Mouse (Mus musculus) urinary bladder, postnatal 25 days (tissue): ENCODE data around the gene Tfr2.

Experiments used
- DNase-seq: peaks from one replicate; pipeline ENCODE4 v3.0.0; 2022; ENCODE audit warnings: low spot score

Gene Tfr2

DNA sequence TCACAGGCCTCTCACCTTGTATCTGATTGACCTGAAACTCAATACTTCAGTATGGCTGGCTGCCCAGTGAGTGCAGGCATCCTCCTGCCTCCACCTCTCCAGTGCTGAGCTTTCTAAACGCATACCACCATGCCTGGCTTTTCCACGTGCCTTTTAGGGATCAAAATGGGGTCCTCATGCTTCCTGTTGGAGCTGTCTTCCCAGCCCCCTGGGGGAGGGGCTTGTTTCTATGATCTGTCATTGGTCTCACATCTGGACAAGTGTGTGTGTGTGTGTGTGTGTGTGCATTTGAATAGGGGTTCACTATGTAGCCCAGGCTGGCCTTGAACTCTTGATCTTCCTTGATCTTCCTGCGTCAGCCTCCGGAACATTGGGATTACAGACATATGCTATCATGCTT lies 32.2 kb upstream of the Tfr2 start:
- no peak for DNase-seq

DNA sequence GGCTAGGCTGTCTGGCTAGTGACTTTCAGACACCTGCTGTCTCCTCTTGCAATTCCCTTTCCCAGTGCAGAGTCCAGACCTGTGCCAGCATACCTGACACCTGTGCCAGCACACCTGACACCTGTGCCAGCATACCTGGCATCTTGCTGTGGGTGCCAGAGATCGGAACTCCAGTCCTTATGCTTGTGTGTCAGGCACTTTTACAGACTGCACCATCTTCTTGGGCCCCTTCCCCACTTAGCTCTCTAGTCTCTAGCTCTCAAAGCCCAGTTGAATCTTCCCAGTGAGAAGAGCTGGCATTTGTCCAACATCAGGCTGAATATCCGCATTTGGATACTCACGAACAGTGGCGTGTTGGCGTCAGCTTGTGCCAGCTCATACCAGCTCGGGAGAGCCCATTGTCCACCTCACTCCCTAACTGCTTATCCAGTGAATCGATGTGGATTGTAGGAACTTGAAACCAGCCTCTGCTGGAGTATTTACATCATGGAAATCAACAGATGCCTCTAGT lies 30.3 kb upstream of the Tfr2 start:
- no peak for DNase-seq

DNA sequence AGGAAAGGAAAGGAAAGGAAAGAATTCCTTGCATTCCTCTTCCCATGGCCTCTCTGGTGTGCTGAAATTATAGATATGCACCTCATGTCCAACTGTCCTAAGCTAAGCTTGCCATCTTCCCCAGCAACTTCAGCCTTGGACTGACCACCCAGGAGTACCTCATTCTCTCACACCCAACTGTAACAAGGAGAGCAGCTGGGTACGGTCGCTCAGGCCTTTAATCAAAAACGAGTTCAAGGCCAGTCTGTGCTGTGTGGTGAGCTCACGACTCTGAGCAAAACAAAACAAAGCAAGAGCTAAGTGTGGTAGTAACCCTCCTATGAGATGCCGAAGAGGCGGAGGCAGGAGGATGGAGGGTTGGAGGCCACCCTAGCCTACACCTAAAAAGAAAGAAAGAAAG lies 28.6 kb upstream of the Tfr2 start:
- no peak for DNase-seq

DNA sequence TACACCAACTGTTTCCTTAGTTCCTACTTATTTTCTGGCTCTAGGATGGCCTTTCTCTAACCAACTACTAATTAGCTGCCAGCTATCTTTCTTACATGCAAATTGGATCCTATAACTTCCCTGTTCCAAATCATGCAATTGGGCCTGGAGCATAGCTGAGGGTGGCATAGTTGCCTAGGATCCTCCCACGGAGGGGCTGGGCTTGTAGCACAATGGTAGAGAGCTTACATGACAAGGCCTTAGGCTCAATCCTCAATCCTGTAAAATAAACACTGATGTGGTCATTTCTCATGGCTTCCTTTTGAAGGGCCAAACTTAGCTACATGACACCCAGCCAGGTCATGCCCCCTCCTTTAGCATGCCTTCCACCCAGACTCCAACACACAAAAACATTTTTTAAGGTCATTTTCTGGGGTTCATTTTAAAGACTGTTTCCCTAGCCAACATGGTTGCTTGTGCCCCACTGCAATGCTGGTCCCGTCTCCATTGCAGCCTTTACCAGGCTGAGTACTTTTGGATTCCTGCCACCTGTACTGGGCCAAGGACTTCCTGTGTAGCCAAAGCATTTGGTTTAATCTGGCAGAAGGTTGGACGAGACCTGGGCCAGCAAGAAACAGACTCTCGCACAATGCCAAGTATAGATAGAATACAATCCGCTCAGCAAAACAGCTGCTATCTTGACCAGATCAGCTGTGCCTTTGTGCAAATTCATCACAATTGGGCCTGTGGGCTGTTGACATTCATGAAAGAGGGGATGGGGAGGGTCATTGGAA lies 27.7 kb upstream of the Tfr2 start:
- DNase-seq, result no peak

DNA sequence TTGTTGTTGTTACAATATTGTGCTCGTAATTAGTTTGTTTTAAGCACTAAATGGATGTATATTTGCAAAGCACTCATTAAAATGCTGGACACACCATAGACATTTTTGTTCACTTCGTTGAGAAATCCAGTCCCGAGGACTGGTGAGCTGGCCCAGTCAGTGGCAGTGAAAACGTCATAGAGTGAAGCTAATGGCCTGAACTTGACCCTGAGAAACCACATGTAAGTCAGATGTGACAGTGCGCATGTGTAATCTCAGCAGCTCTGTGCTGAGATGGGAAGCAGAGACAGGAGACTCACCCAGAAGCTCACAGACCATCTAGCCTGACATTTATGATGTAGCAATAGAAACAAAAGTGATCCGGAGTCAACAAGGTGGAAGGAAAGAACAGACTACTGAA lies 24.7 kb upstream of the Tfr2 start:
- no peak for DNase-seq

DNA sequence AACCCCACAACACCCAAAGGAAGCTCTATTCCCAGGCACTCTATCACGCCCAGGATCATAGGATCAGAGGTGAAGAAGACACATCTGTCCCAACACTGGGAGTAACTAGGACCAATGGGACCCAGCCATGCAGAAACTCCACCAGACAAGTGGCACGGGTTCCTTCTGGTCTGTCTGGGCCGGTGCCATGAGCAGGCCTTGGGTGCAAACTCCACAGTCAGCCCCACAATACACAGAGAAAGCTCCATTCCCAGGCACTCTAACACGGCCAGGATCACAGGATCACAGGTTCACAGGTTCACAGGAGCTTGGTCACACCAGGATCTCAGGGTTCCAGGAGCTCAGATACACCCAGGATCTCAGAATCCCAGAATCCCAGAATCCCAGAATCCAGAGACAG lies 24.0 kb upstream of the Tfr2 start:
- no peak for DNase-seq

DNA sequence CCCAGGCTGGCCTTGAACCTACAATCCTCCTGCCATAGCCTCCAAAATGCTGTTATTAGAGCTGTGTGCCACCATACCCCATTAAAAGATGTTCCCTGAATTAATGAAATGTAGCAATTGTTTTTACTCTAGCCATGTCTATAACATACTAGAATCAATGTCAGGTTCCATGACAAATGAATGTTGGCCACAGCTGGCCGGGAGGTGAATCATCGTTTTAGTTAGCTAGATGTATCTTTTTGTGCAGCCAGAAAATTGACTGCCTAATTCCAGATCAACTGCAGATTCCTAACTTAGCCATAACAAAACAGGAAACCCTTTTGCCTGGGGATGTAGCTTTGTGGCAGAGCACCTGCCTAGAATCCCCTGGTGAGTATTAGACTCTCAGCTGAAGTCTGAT lies 19.8 kb upstream of the Tfr2 start:
- DNase-seq, result no peak

DNA sequence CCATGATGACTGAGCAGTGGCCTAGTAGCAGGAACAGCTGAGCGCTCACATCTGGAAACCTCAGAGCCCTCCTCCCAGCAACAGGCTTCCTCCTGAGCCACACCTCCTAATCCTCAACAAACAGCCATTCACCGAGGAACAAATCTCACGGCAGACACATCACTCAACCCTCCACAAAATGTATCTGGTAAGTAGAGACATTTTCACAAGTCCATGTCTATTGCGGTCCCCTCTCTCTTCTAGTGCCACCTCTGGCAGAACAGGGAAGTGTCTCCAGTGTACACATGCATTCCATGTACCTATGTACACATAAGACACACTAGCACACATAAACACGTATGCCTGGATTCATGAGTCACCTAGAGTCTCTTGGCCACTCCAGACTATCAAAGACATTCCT lies 18.5 kb upstream of the Tfr2 start:
- no peak for DNase-seq

DNA sequence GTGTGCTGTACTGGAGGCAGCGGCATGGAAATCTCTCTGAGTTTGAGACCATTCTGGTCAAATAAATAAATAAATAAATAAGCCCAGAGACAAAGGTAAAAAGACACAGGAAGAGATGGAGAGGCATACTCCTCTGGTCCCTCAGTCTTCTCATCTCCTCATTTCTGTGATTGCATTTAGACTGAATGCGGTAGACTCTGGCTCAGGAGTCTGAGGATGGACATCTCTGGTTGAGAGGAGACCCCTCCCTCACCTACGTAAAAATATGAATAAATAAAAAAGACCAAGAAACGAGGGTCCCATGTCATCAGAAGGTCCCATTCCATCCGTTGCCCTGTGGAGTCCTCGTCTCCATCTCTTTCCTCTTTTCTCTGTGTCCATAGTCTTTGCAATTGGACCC lies 16.6 kb upstream of the Tfr2 start:
- DNase-seq, result no peak

DNA sequence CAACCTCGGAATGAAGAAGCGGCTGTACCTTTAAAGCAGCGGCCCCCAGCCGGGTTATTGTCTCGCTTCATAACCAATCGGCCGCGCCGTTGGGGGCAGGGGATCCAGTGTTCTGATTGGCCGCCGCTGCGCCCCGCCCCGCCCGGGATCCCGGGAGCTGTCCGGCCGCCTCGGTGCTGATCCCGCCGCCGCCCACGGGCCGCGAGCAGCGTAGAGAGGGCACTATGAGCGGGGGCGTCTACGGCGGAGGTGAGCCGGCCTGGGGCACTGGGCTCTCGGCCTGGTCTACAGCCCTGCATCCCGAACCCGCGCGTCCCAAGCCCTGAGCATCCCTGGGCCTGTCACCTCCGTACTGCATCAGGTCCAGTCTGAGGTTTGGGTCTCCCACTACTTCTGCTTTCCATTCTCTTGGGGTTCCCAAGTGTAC lies 16.2 kb upstream of the Tfr2 start, which contains the start of gene Actl6b:
Actl6b (plus strand) TSS at position 107 of the 427 bp plus-strand sequence.
- DNase-seq, result peak; percentile 49

DNA sequence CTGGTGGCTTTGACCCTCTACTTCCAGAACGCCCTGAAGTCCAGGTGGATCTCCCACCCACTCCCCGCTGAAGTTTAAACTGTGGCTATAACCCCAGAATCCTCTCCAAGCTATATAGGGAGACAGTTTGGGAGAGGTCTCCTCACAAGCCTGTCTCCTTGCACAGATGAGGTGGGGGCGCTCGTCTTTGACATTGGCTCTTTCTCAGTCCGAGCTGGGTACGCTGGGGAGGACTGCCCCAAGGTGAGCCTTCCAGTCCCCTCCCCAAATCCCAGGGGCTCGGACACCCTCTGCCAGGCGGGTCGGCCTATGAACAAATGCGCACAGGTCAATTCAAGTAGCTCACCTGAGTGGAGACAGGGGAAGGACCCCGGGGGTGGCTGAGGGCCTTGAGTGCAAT lies 15.7 kb upstream of the Tfr2 start:
- DNase-seq, result no peak

DNA sequence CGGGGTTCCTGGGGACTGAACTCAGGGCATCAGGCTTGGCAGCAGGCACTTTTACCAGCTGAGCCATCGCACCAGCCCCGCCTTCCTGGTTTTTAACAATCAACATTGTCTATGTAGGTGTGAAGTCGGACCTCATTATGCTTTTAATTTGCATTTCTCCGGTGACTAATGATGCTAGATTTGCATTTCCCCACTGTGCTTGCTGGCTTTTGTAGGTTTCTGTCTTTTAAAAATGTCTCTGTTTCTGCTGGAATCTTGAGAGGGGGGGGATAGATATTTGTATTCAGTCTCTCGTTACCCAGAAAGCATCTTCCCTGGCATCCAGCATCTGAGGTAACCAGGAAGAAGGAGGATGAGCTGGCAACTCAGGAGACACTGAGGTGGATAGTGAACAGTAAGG lies 8.1 kb upstream of the Tfr2 start:
- no peak for DNase-seq

DNA sequence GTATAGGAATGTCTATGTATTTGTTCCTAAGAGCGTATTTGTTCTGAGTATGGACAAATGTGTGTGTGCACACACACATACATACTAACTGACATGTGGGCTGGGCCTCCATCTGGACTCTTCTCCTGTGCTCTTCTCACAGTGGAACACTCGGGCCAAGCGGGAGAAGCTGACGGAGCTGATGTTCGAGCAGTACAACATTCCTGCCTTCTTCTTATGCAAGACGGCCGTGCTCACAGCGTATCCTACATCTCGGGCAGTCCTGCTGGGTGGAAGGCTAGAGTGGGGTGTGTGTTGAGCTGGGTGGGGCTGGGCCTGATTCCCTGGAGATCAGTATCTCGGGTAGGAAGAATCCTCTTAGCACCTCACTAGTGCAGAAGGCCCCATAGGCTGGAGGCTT lies 6.7 kb upstream of the Tfr2 start:
- DNase-seq, result no peak

DNA sequence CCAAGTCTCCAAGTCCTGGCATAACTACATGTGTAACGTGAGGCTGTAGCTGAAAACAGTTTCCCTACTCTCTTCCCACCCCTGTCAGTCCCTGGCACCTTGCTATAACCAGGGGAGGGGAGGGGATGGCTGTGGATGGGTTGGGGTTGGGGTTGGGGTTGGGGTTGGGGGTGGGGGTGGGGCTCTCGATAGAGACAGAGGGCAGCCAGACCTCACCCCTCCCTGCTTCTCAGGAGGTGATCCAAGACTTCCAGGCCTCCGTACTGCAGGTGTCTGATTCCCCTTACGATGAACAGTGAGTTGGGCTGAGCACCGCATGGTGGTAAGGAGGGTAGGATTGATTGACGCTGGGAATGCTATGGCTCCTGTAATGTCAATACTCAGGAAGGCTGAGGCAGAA lies 3.9 kb upstream of the Tfr2 start:
- DNase-seq, result no peak

DNA sequence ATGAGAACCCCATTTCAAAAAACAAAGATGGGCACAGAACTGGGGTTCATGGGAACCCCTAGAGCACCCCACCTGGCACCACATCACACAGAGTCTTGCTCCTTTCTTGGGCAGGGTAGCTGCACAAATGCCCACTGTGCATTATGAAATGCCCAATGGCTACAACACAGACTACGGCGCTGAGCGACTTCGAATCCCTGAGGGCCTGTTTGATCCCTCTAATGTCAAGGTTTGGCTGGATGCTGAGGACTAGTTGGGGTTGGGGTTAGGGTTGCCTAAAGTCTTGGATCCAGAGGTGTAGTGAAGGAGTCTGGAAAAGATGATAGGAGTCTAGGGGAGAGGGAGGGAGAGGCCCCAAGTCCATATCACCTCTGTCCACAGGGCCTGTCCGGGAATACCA lies 3.2 kb upstream of the Tfr2 start:
- DNase-seq, result no peak

DNA sequence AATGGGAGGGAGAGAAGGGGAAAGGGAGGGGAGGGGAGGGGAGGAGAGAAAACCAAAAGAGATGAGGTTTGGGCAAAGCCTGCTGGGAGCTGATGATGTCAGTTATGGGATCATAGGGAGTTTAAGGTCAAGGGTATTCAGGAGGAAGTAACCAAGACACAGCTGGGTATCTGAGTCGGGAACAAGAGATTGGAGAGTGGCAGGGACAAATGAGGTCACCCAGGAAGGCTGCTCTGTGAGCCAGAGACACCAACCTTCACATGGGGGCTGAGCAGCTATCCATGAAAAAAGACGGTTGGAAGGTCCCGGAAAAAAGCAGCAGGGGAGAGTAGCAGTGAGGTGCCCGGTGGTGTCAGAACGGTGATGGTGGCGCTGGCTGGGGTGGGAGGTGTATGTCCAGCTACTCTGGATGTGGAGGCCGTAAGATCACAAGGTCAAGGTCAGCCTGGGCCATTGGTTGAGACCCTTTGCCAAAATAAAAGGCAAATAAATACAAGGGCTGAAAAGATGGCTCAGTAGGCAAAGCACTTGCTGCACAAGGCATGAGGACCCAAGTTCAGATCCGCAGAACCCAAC lies 1.3 kb upstream of the Tfr2 start:
- DNase-seq, result no peak

DNA sequence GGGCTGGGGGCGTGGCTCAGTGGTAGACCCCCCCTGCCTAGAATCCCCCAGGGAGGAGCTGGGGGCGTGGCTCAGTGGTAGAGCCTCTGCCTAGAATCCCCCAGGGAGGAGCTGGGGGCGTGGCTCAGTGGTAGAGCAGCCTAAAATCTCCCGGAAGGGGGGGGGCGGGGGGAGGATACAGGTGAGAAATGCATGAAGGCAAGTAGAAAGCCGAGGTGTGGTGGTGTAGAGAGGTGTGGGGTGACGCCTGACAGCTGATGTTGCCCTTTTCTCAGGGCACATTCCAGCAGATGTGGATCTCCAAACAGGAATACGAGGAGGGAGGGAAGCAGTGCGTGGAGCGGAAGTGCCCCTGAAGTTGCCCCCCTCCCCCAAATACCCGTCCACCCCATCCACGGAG lies 609 bp upstream of the Tfr2 start:
- DNase-seq, result no peak

DNA sequence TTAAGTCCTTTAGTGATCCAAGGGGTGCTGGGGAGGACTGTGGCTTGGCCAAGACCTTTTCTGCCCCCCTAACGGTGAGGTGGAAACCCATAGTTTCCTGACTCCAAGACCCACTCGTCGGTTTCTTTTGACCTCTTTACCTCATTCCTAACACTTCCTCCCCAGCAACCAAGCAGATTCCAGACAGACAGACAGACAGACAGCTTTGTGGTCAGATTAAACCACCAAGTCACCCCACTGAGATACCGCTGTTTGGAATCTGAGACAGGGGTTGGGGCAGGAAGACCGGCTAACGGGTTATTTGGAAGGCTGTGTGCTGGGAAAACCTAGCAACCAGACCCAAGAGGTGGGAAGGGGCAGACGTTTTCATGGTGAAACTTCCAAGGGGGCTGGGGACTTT lies 541 bp downstream of the Tfr2 start:
- DNase-seq, result no peak

DNA sequence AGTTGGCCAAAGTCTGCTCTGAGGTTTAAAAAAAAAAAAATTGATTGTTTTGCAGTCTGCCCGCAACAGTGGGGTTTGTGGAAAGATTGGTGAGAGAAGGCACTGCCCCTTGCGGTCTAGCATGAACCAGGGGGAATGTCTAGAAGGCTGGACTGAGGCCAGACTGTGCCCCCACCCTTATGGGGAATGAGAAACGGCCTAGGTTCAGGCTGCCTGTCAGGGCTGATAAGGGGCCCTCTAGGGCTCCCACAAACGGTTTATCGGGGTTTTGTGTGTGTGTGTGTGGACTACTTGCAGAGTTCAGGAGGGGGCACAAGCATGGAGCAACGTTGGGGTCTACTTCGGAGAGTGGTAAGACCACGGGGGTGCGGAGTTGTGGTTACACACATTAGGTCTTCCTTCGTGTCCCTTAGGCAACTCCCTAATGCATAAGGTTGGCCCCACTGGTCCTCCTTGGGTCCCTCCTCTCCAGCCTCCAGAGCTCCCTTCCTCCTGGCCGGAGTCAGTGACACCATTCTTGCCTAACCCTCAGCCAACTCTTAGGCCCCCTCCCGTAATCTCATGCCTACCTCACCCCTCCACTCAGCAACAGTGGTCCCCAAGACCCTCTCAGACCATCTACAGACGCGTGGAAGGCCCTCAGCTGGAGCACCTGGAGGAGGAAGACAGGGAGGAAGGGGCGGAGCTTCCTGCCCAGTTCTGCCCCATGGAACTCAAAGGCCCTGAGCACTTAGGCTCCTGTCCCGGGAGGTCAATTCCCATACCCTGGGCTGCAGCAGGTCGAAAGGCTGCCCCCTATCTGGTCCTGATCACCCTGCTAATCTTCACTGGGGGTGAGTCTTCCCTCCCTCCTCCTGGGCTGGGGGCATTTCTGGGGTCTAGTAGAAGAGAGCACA lies 1.3 kb downstream of the Tfr2 start:
- no peak for DNase-seq

DNA sequence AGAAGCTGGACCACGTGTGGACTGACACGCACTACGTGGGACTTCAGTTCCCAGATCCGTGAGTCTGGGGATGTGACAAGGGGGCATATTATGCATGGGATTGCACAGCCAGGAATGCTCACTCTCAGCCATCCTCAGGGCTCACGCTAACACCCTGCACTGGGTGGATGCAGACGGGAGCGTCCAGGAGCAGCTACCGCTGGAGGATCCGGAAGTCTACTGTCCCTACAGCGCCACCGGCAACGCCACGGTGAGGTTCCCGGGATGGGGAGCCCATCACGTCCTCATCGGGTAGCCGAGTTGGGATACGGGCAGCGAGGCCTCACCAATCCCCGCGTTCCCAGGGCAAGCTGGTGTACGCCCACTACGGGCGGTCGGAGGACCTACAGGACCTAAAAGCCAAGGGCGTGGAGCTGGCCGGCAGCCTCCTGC lies 4.8 kb downstream of the Tfr2 start:
- DNase-seq, result peak; percentile 36

DNA sequence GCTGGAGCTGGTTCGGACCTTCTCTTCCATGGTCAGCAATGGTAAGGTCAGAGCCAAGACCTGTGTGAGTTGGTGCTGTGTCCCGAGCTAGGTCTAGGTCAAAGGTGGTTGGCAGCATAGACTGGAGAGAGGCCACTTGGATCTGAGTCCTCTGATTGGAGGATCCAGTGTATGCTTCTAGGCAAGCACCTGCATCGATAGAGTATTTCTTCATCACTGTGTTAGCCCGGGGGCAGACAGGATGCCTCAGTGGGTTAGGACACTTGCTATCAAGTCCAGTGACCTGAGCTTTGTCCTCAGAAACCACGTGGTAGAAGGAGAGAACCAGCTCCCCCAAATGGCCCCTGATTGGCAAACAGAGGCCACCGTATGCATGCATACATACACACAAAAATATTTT lies 10.6 kb downstream of the Tfr2 start:
- DNase-seq, result no peak

DNA sequence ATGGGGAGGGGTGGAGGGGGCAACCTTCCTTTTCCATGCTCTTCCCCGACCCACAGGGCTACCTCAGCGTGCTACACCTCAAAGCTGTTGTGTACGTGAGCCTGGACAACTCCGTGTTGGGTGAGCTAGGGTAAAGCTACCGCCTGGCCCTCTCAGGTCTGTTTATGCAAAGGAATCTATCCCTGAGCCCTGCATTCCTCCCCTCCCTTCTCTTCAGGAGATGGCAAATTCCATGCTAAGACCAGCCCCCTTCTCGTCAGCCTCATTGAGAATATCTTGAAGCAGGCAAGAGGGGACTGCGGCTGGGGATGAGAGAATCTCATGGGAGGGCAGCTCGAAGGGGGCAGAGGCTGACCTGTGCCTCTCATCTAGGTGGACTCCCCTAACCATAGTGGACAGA lies 13.1 kb downstream of the Tfr2 start:
- DNase-seq, result no peak

DNA sequence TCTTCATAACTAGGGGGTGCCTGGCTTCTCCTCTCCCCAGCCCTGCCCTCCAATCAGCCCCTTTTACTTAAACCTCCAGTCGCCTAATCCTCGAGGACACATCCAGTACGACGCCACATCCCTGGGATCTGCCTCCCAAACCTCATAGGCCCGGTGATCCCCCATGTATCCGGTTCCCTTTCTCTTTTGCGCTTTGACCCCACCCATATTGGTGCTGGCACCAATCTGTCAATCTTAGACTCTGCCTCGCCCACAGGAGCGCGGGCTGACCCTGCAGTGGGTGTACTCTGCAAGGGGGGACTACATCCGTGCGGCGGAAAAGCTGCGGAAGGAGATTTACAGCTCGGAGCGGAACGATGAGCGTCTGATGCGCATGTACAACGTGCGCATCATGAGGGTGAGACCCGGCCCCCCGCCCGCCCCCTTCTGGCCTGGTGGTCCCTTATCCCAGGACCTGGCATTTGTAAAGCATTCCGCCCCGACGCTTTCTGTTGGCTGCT lies 14.1 kb downstream of the Tfr2 start:
- DNase-seq, result no peak
